ENCODE assay signal across 8 mouse cellular contexts in the genomic region with DNA sequence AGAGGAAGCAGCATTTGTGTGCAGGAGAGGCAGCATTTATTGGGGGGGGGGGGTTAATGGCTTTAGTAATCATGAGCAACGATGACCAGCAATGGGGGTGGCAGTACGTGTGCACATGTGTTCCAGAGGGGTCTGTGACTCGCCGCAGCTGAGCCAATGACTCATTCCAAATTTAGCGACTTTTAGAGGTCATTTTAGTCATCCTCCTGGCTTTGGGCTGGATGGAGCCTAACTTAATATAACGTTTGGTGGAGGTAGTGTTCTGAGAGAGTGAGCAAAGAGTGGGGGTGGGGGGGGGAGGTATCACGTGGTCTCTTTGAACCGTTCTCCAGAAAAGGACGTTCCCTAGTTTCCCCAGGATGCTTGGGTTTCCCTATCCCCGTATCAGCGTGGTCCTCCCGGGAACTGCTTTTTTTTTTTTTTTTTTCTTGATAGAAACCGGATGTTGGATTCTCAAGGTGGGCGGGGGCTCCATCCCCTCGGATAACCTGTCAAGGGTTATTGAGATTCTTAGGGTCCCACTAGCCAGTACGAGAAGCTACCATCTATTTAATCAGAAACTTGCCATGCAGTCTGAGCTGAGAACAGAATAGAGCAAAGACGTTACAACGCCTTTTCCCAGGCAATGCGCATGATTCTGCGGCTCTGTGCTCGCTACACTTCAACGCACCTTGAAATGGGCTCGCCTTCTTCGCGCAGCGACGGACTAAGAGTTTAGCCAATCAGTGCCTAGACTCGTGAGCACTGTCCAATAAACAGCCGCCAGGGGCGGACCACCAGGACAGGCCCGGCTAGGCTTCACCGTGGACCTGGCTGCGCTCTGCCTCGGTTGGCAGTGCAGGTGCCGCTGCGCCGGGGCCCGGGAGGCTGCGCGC. TPM values are rescaled to one million over a fixed set of nuclear protein-coding genes. Genes with fewer than 3 reads are reported as not detected.
A peak's percentile ranks its signal among the peaks of the same experiment; 100 is the strongest.
DNase-seq lines count a peak whose midpoint lies in the region; ATAC-seq lines count a peak whose summit lies in the region.

A gene (plus strand): TSS at position 794 of the 875 bp plus-strand sequence.

- peak; percentile 80 for DNase-seq in CD4-positive helper T cell, adult 2 months (ENCODE audit: low read depth, low spot score)
- DNase-seq in c-Kit-positive CD71-negative TER-119-negative erythroid progenitor cells, embryonic 14.5 days (ENCODE audit: low read depth) = peak; percentile 53
- DNase-seq in forebrain, embryonic 10.5 days (ENCODE audit: extremely low spot score, low spot score) = peak; percentile 91
- DNase-seq in telencephalon, adult 2 months (ENCODE audit: low read depth, low spot score) = peak; percentile 98

- peak within 1 kb of the TSS; percentile 88 for H3K4me2 ChIP-seq in heart, embryonic 12.5 days
- peak within 1 kb of the TSS; percentile 84 for H3K4me2 ChIP-seq in kidney, embryonic 14.5 days (replicated peaks; ENCODE audit: low read depth, low read length)
- H3K4me2 ChIP-seq in limb, embryonic 12.5 days = peak within 1 kb of the TSS; percentile 87
- peak within 1 kb of the TSS; percentile 80 for H3K4me2 ChIP-seq in midbrain, embryonic 16.5 days (ENCODE audit: low read length)

- peak within 1 kb of the TSS; percentile 80 for H3K27ac ChIP-seq in forebrain, embryonic 10.5 days
- no peak within 1 kb of the TSS for H3K27ac ChIP-seq in heart, embryonic 12.5 days (ENCODE audit: poor library complexity, severe bottlenecking)
- H3K27ac ChIP-seq in kidney, embryonic 14.5 days (ENCODE audit: low read depth, low read length) = no peak within 1 kb of the TSS
- no peak within 1 kb of the TSS for H3K27ac ChIP-seq in limb, embryonic 12.5 days
- H3K27ac ChIP-seq in midbrain, embryonic 16.5 days (ENCODE audit: low read length) = peak within 1 kb of the TSS; percentile 76

- WGBS in forebrain, embryonic 10.5 days = under 1% methylated on average over 40 of the region's 40 CpGs
- whole genome bisulfite sequencing in heart, embryonic 12.5 days = under 1% methylated on average over 40 of the region's 40 CpGs
- WGBS in kidney, embryonic 14.5 days = under 1% methylated on average over 40 of the region's 40 CpGs
- WGBS in limb, embryonic 12.5 days = under 1% methylated on average over 40 of the region's 40 CpGs
- under 1% methylated on average over 40 of the region's 40 CpGs for WGBS in midbrain, embryonic 16.5 days

- no peaks in the 10 kb centered on the region for H3K9me3 ChIP-seq in forebrain, embryonic 10.5 days
- H3K9me3 ChIP-seq in heart, embryonic 12.5 days (replicated peaks) = no peaks in the 10 kb centered on the region
- no peaks in the 10 kb centered on the region for H3K9me3 ChIP-seq in kidney, embryonic 14.5 days (ENCODE audit: control insufficient read depth, low read length)
- no peaks in the 10 kb centered on the region for H3K9me3 ChIP-seq in limb, embryonic 12.5 days
- H3K9me3 ChIP-seq in midbrain, embryonic 16.5 days (replicated peaks; ENCODE audit: control insufficient read depth, low read length, poor library complexity, severe bottlenecking) = no peaks in the 10 kb centered on the region

- peaks cover 39% of the 10 kb centered on the region for H3K27me3 ChIP-seq in forebrain, embryonic 10.5 days (ENCODE audit: poor library complexity, severe bottlenecking)
- peaks cover 58% of the 10 kb centered on the region for H3K27me3 ChIP-seq in heart, embryonic 12.5 days (replicated peaks)
- peaks cover 24% of the 10 kb centered on the region for H3K27me3 ChIP-seq in kidney, embryonic 14.5 days (ENCODE audit: control insufficient read depth, insufficient read depth, low read length)
- H3K27me3 ChIP-seq in limb, embryonic 12.5 days = peaks cover 63% of the 10 kb centered on the region
- H3K27me3 ChIP-seq in midbrain, embryonic 16.5 days (ENCODE audit: control insufficient read depth, insufficient read depth, low read depth, low read length) = peaks cover 3% of the 10 kb centered on the region

- peaks cover 52% of the 10 kb centered on the region for H3K4me1 ChIP-seq in forebrain, embryonic 10.5 days
- peaks cover 26% of the 10 kb centered on the region for H3K4me1 ChIP-seq in heart, embryonic 12.5 days (replicated peaks)
- H3K4me1 ChIP-seq in kidney, embryonic 14.5 days (ENCODE audit: control insufficient read depth, insufficient read depth, low read length) = 0 out of 2 replicates have a peak, but pooled peaks cover 7% of the 10 kb centered on the region
- H3K4me1 ChIP-seq in limb, embryonic 12.5 days (replicated peaks) = peaks cover 47% of the 10 kb centered on the region
- peaks cover 43% of the 10 kb centered on the region for H3K4me1 ChIP-seq in midbrain, embryonic 16.5 days (ENCODE audit: control insufficient read depth, insufficient read depth, low read length)

- H3K9ac ChIP-seq in heart, embryonic 12.5 days = peak within 1 kb of the TSS; percentile 38
- H3K9ac ChIP-seq in kidney, embryonic 14.5 days (ENCODE audit: low read depth, low read length) = peak within 1 kb of the TSS; percentile 45
- H3K9ac ChIP-seq in limb, embryonic 12.5 days (replicated peaks) = peak within 1 kb of the TSS; percentile 44; the same call in 1 of the 2 replicates
- peak within 1 kb of the TSS; percentile 80 for H3K9ac ChIP-seq in midbrain, embryonic 16.5 days (ENCODE audit: low read depth, low read length)

- H3K4me3 ChIP-seq in forebrain, embryonic 10.5 days = peak within 1 kb of the TSS; percentile 85
- H3K4me3 ChIP-seq in heart, embryonic 12.5 days = peak within 1 kb of the TSS; percentile 58
- peak within 1 kb of the TSS; percentile 77 for H3K4me3 ChIP-seq in kidney, embryonic 14.5 days (ENCODE audit: low read length)
- H3K4me3 ChIP-seq in limb, embryonic 12.5 days (replicated peaks) = peak within 1 kb of the TSS; percentile 65
- H3K4me3 ChIP-seq in midbrain, embryonic 16.5 days (ENCODE audit: low read depth, low read length) = peak within 1 kb of the TSS; percentile 84

- no peaks in the 10 kb centered on the region for H3K36me3 ChIP-seq in forebrain, embryonic 10.5 days (replicated peaks)
- no peaks in the 10 kb centered on the region for H3K36me3 ChIP-seq in heart, embryonic 12.5 days
- H3K36me3 ChIP-seq in kidney, embryonic 14.5 days (ENCODE audit: control insufficient read depth, insufficient read depth, low read length) = no peaks in the 10 kb centered on the region
- no peaks in the 10 kb centered on the region for H3K36me3 ChIP-seq in limb, embryonic 12.5 days
- H3K36me3 ChIP-seq in midbrain, embryonic 16.5 days (ENCODE audit: control insufficient read depth, insufficient read depth, low read length) = no peaks in the 10 kb centered on the region

- ATAC-seq in heart, embryonic 12.5 days (ENCODE audit: insufficient number of reproducible peaks, low FRiP score) = peak; percentile 96
- ATAC-seq in kidney, embryonic 14.5 days (ENCODE audit: low FRiP score, low TSS enrichment) = peak; percentile 99
- peak; percentile 97 for ATAC-seq in limb, embryonic 12.5 days (ENCODE audit: insufficient number of reproducible peaks, insufficient read depth, low FRiP score, low TSS enrichment, low read depth)
- ATAC-seq in midbrain, embryonic 16.5 days = peak; percentile 99

RNA-seq across cellular contexts. Expression of the gene that starts here (rescaled TPM):
- polyA plus RNA-seq in forebrain, embryonic 10.5 days (2016; fragmentation: Nextera tagmentation; extraction: Ambion mirVana) = 6.3 and 6.8 TPM in 2 replicates
- 3.1 and 3.3 TPM in 2 replicates for polyA plus RNA-seq in heart, embryonic 12.5 days (2016; fragmentation: Nextera tagmentation; extraction: Ambion mirVana)
- 1.9 and 2.2 TPM in 2 replicates for polyA plus RNA-seq in kidney, embryonic 14.5 days (2014; fragmentation: Nextera tagmentation; extraction: Ambion mirVana)
- 2.7 and 2.8 TPM in 2 replicates for polyA plus RNA-seq in limb, embryonic 12.5 days (2016; fragmentation: Nextera tagmentation; extraction: Ambion mirVana)
- 21.9 and 22.8 TPM in 2 replicates for polyA plus RNA-seq in midbrain, embryonic 16.5 days (2015; fragmentation: Nextera tagmentation; extraction: Ambion mirVana)

Comparison
In these comparisons a context has a peak if more than half of its experiments do, and no peak if none do; other contexts are left out.
1. H3K27ac ChIP-seq: peak in forebrain, embryonic 10.5 days (single experiment) and midbrain, embryonic 16.5 days (single experiment); none in heart, embryonic 12.5 days (single experiment), kidney, embryonic 14.5 days (single experiment) and limb, embryonic 12.5 days (single experiment).
2. Peak in every context shown above with its lines, with median percentiles within 50 percentile points of each other: DNase-seq, H3K4me3 ChIP-seq, ATAC-seq, H3K4me2 ChIP-seq and H3K9ac ChIP-seq.